Comparison of ENCODE assay signal across 1 mouse cellular context in genomic region chr12:98674627-98675143, GRCm38 (mm10).
TF ChIP-seq lines count a peak whose summit lies in the region.

No protein-coding gene starts in this region.

TF ChIP-seq in CH12.LX, 34 proteins besides CTCF, POLR2A, EP300 and RAD21 (continued from another document):
- TF ChIP-seq POLR2AphosphoS2 (IDR thresholded peaks at IDR 0.05; ENCODE audit: low read depth, low read length) (peak; percentile 32; the same call in 1 of the 2 replicates), ZKSCAN1 (IDR thresholded peaks at IDR 0.05; ENCODE audit: borderline replicate concordance, low read depth, low read length) (no peak), SMC3 (IDR thresholded peaks at IDR 0.05; ENCODE audit: low read depth, low read length) (peak; percentile 61)
